ENCODE assay signal across 28 mouse cellular contexts in the genomic region with DNA sequence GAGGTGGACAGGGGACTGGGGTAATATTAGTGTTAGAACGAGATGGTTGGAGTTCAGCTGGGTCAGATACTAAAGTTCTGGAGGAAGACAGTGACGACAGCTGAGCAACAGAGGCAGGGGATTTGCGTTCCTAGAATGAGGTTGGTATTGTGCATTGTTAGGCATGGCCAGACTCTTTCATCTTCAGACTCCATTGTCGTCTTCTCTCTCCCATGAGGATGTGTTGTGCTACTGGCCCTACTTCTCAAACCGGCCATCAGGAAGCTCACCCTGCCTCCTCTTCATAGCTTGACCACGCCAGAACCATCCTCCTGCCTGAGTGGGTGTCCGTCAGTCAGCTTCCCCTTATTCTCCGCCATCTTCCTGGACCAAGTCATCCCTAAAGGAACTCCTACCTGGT.
"Had no signal": no experiment of that assay in that cellular context is flagged by ENCODE, and none has a peak within 500 bp of the region (broad histone marks: within the 10 kb centered on the region; RNA-seq: fewer than 3 reads in every experiment).

No protein-coding gene starts in this region.

- H3K4me3 ChIP-seq: embryonic facial prominence, embryonic 10.5 days; embryonic facial prominence, embryonic 12.5 days; embryonic facial prominence, embryonic 13.5 days; embryonic facial prominence, embryonic 15.5 days; erythroblast, embryonic 14.5 days; forebrain, embryonic 10.5 days; forebrain, embryonic 12.5 days; forebrain, embryonic 13.5 days; forebrain, embryonic 15.5 days; gastrocnemius, adult 2 months; heart, adult 2 months had no signal

- DNase-seq: cerebellum, adult 2 months; cerebellum, adult 8-10 months; cerebellum, adult 9-10 months; cerebellum, adult 9-11 months; cerebellum, postnatal 10 days; cerebellum, postnatal 14 days; cerebellum, postnatal 25 days; cerebellum, postnatal 36 days; embryo, embryonic 11 days; forebrain, postnatal 0 days; gastrocnemius, adult 2 months; gastrocnemius, postnatal 10 days; gastrocnemius, postnatal 14 days; gastrocnemius, postnatal 25 days; gastrocnemius, postnatal 36 days; heart, adult 18-20 months; heart, adult 2 months had no signal

- H3K27ac ChIP-seq: embryonic facial prominence, embryonic 10.5 days; embryonic facial prominence, embryonic 12.5 days; embryonic facial prominence, embryonic 13.5 days; embryonic facial prominence, embryonic 15.5 days; forebrain, embryonic 10.5 days; forebrain, embryonic 12.5 days; forebrain, embryonic 13.5 days; forebrain, embryonic 15.5 days; gastrocnemius, adult 2 months; heart, adult 2 months had no signal

- H3K9me3 ChIP-seq: embryonic facial prominence, embryonic 10.5 days; embryonic facial prominence, embryonic 12.5 days; embryonic facial prominence, embryonic 13.5 days; embryonic facial prominence, embryonic 15.5 days; forebrain, embryonic 10.5 days; forebrain, embryonic 12.5 days; forebrain, embryonic 13.5 days; forebrain, embryonic 15.5 days had no signal

- H3K4me2 ChIP-seq: embryonic facial prominence, embryonic 12.5 days; embryonic facial prominence, embryonic 13.5 days; embryonic facial prominence, embryonic 15.5 days; forebrain, embryonic 12.5 days; forebrain, embryonic 13.5 days; forebrain, embryonic 15.5 days had no signal

- H3K27me3 ChIP-seq: embryonic facial prominence, embryonic 13.5 days; embryonic facial prominence, embryonic 15.5 days; forebrain, embryonic 12.5 days; forebrain, embryonic 13.5 days; forebrain, embryonic 15.5 days had no signal

- ATAC-seq: forebrain, embryonic 13.5 days; forebrain, embryonic 14.5 days; forebrain, embryonic 15.5 days; forebrain, embryonic 16.5 days; forebrain, postnatal 0 days had no signal

- H3K9ac ChIP-seq: embryonic facial prominence, embryonic 12.5 days; embryonic facial prominence, embryonic 13.5 days; embryonic facial prominence, embryonic 15.5 days; forebrain, embryonic 12.5 days; forebrain, embryonic 13.5 days; forebrain, embryonic 15.5 days; forebrain, postnatal 0 days had no signal

- H3K4me1 ChIP-seq: embryonic facial prominence, embryonic 10.5 days; embryonic facial prominence, embryonic 12.5 days; embryonic facial prominence, embryonic 13.5 days; embryonic facial prominence, embryonic 15.5 days; forebrain, embryonic 13.5 days; forebrain, embryonic 15.5 days had no signal

- H3K36me3 ChIP-seq: embryonic facial prominence, embryonic 10.5 days; embryonic facial prominence, embryonic 12.5 days; embryonic facial prominence, embryonic 13.5 days; embryonic facial prominence, embryonic 15.5 days; forebrain, embryonic 10.5 days; forebrain, embryonic 12.5 days; forebrain, embryonic 15.5 days had no signal
